Mouse (Mus musculus): Measurements from ENCODE around the gene Zyx.

- TF ChIP-seq BHLHE40 (IDR thresholded peaks at IDR 0.05; ENCODE audit: low read depth, low read length), result no peak
- no peak for TF ChIP-seq TCF12 (IDR thresholded peaks at IDR 0.05; ENCODE audit: low read depth, low read length)
- TF ChIP-seq HCFC1 (IDR thresholded peaks at IDR 0.05; ENCODE audit: low read depth, low read length), result no peak
- TF ChIP-seq JUND (conservative IDR thresholded peaks at IDR 0.05; ENCODE audit: low read depth, low read length), result no peak
- no peak for TF ChIP-seq CHD1 (IDR thresholded peaks at IDR 0.05; ENCODE audit: low read depth, low read length)
- TF ChIP-seq SMC3 (IDR thresholded peaks at IDR 0.05; ENCODE audit: low read depth, low read length), result no peak
- TF ChIP-seq CHD2 (IDR thresholded peaks at IDR 0.05; ENCODE audit: low read length), result no peak
Measured at GRCm38 (mm10) chr6:42343361-42344120, 5.9 kb upstream of the Zyx start.
